Mouse (Mus musculus): Measurements from ENCODE around the gene Amer2.
"Not testable (repeated sequence)": the region's sequence is repeated elsewhere in the genome, so short reads cannot be mapped to it uniquely, and the experiment has no call there.

Amer2 gene

GRCm38 (mm10) chr14:60372821-60373309 lies at the start of gene Amer2:
Gene Amer2, plus strand, starts transcription at chr14:60373259.
- in situ Hi-C loops (cut with MboI, MseI), result no loop called here

GRCm38 (mm10) chr14:60340001-60340400 lies 33.1 kb upstream of the Amer2 start:
- in situ Hi-C loops (cut with MboI, MseI), result not testable (repeated sequence)

GRCm38 (mm10) chr14:60340570-60340969 lies 32.5 kb upstream of the Amer2 start:
- in situ Hi-C loops (cut with MboI, MseI), result no loop called here

GRCm38 (mm10) chr14:60345326-60345876 lies 27.7 kb upstream of the Amer2 start:
- in situ Hi-C loops (cut with MboI, MseI), result no loop called here

GRCm38 (mm10) chr14:60358347-60358746 lies 14.7 kb upstream of the Amer2 start:
- in situ Hi-C loops (cut with MboI, MseI), result no loop called here

- in situ Hi-C loops (cut with MboI, MseI), result no loop called here
Measured at GRCm38 (mm10) chr14:60361380-60362212, 11.5 kb upstream of the Amer2 start.

- in situ Hi-C loops (cut with MboI, MseI), result no loop called here
Measured at GRCm38 (mm10) chr14:60366729-60367128, 6.3 kb upstream of the Amer2 start.

GRCm38 (mm10) chr14:60368769-60369666 lies 4.0 kb upstream of the Amer2 start:
- in situ Hi-C loops (cut with MboI, MseI), result no loop called here

- in situ Hi-C loops (cut with MboI, MseI), result no loop called here
Measured at GRCm38 (mm10) chr14:60369667-60370315, 3.3 kb upstream of the Amer2 start.

- in situ Hi-C loops (cut with MboI, MseI), result no loop called here
Measured at GRCm38 (mm10) chr14:60377107-60377506, 4.0 kb downstream of the Amer2 start.

GRCm38 (mm10) chr14:60377546-60377945 lies 4.5 kb downstream of the Amer2 start:
- in situ Hi-C loops (cut with MboI, MseI), result no loop called here

GRCm38 (mm10) chr14:60378057-60378565 lies 5.1 kb downstream of the Amer2 start:
- in situ Hi-C loops (cut with MboI, MseI), result no loop called here

- in situ Hi-C loops (cut with MboI, MseI), result no loop called here
Measured at GRCm38 (mm10) chr14:60378566-60379322, 5.7 kb downstream of the Amer2 start.

- in situ Hi-C loops (cut with MboI, MseI), result no loop called here
Measured at GRCm38 (mm10) chr14:60379323-60379957, 6.4 kb downstream of the Amer2 start.

GRCm38 (mm10) chr14:60379958-60380330 lies 6.9 kb downstream of the Amer2 start:
- in situ Hi-C loops (cut with MboI, MseI), result no loop called here

- in situ Hi-C loops (cut with MboI, MseI), result no loop called here
Measured at GRCm38 (mm10) chr14:60381671-60382070, 8.6 kb downstream of the Amer2 start.

GRCm38 (mm10) chr14:60383816-60384215 lies 10.8 kb downstream of the Amer2 start:
- in situ Hi-C loops (cut with MboI, MseI), result no loop called here

- in situ Hi-C loops (cut with MboI, MseI), result no loop called here
Measured at GRCm38 (mm10) chr14:60384269-60384668, 11.2 kb downstream of the Amer2 start.

- in situ Hi-C loops (cut with MboI, MseI), result no loop called here
Measured at GRCm38 (mm10) chr14:60385079-60385643, 12.1 kb downstream of the Amer2 start.

Data from T-helper 2 cell (primary cell).